Comparison of ENCODE assay signal across 31 mouse cellular contexts in genomic region chr10:43308105-43308810, GRCm38 (mm10).
DNase-seq lines count a peak whose midpoint lies in the region; ATAC-seq and TF ChIP-seq lines count a peak whose summit lies in the region.
"Had no signal": no experiment of that assay in that cellular context is flagged by ENCODE, and none has a peak within 500 bp of the region (broad histone marks: within the 10 kb centered on the region; RNA-seq: fewer than 3 reads in every experiment).

No protein-coding gene starts in this region.

- H3K36me3 ChIP-seq in heart, embryonic 11.5 days (ENCODE audit: control insufficient read depth, insufficient read depth, low read length), result no peaks in the 10 kb centered on the region
- H3K36me3 ChIP-seq in intestine, embryonic 14.5 days (ENCODE audit: control insufficient read depth, insufficient read depth, low read length), result no peaks in the 10 kb centered on the region
- H3K36me3 ChIP-seq in intestine, embryonic 15.5 days, result no peaks in the 10 kb centered on the region
- H3K36me3 ChIP-seq in neural tube, embryonic 13.5 days, result no peaks in the 10 kb centered on the region
- H3K36me3 ChIP-seq in stomach, postnatal 0 days (ENCODE audit: control insufficient read depth, insufficient read depth, low read length), result no peaks in the 10 kb centered on the region
- H3K36me3 ChIP-seq: heart, embryonic 13.5 days; hindbrain, embryonic 15.5 days had no signal

- no peak for ATAC-seq in heart, embryonic 11.5 days (replicated peaks; ENCODE audit: insufficient number of reproducible peaks, low FRiP score, low TSS enrichment)
- no peak for ATAC-seq in intestine, embryonic 14.5 days (replicated peaks; ENCODE audit: low FRiP score, low TSS enrichment, low read depth)
- no peak for ATAC-seq in intestine, embryonic 15.5 days
- 0 out of 2 replicates have a peak, but pooled peaks have one; percentile 30 for ATAC-seq in neural tube, embryonic 13.5 days (ENCODE audit: low read depth)
- peak; percentile 70; the same call in 1 of the 2 replicates for ATAC-seq in stomach, postnatal 0 days (ENCODE audit: low FRiP score, low TSS enrichment)
- ATAC-seq: forebrain, embryonic 13.5 days; forebrain, postnatal 0 days; intestine, embryonic 16.5 days; Patski had no signal

- TF ChIP-seq CTCF in stomach, postnatal 0 days (IDR thresholded peaks at IDR 0.05; ENCODE audit: low read depth), result no peak

- no peak overlapping the region for H3K27ac ChIP-seq in heart, embryonic 11.5 days (ENCODE audit: low read depth, low read length)
- H3K27ac ChIP-seq in intestine, embryonic 14.5 days (ENCODE audit: low read depth), result no peak overlapping the region
- no peak overlapping the region for H3K27ac ChIP-seq in intestine, embryonic 15.5 days
- no peak overlapping the region for H3K27ac ChIP-seq in neural tube, embryonic 13.5 days (replicated peaks)
- H3K27ac ChIP-seq in stomach, postnatal 0 days (replicated peaks), result no peak overlapping the region
- H3K27ac ChIP-seq: embryonic facial prominence, embryonic 10.5 days; embryonic facial prominence, embryonic 13.5 days; forebrain, embryonic 13.5 days; gastrocnemius, adult 2 months; heart, embryonic 13.5 days; hindbrain, embryonic 15.5 days had no signal

- H3K27me3 ChIP-seq in heart, embryonic 11.5 days (ENCODE audit: control insufficient read depth, insufficient read depth, low read length), result no peaks in the 10 kb centered on the region
- H3K27me3 ChIP-seq in intestine, embryonic 14.5 days (replicated peaks; ENCODE audit: control insufficient read depth, insufficient read depth, low read length), result no peaks in the 10 kb centered on the region
- no peaks in the 10 kb centered on the region for H3K27me3 ChIP-seq in intestine, embryonic 15.5 days (replicated peaks)
- H3K27me3 ChIP-seq in neural tube, embryonic 13.5 days, result no peaks in the 10 kb centered on the region
- H3K27me3 ChIP-seq in stomach, postnatal 0 days (ENCODE audit: control insufficient read depth, insufficient read depth, low read length), result no peaks in the 10 kb centered on the region
- H3K27me3 ChIP-seq: CH12.LX; embryonic facial prominence, embryonic 13.5 days; forebrain, embryonic 13.5 days; heart, embryonic 13.5 days; hindbrain, embryonic 15.5 days; Patski had no signal

- H3K9ac ChIP-seq in heart, embryonic 11.5 days (ENCODE audit: low read depth, low read length), result no peak overlapping the region
- no peak overlapping the region for H3K9ac ChIP-seq in intestine, embryonic 14.5 days (ENCODE audit: low read length)
- no peak overlapping the region for H3K9ac ChIP-seq in intestine, embryonic 15.5 days
- no peak overlapping the region for H3K9ac ChIP-seq in neural tube, embryonic 13.5 days
- no peak overlapping the region for H3K9ac ChIP-seq in stomach, postnatal 0 days (ENCODE audit: low read length)
- H3K9ac ChIP-seq: embryonic facial prominence, embryonic 13.5 days; forebrain, embryonic 13.5 days; forebrain, postnatal 0 days; heart, embryonic 13.5 days; hindbrain, embryonic 15.5 days had no signal

- no peaks in the 10 kb centered on the region; the same call in 1 of the 2 replicates for H3K9me3 ChIP-seq in heart, embryonic 11.5 days (replicated peaks; ENCODE audit: control insufficient read depth, low read length)
- no peaks in the 10 kb centered on the region for H3K9me3 ChIP-seq in intestine, embryonic 14.5 days (ENCODE audit: control insufficient read depth, low read length)
- H3K9me3 ChIP-seq in intestine, embryonic 15.5 days, result no peaks in the 10 kb centered on the region
- H3K9me3 ChIP-seq in neural tube, embryonic 13.5 days, result no peaks in the 10 kb centered on the region; the same call in 1 of the 2 replicates
- H3K9me3 ChIP-seq in stomach, postnatal 0 days (ENCODE audit: control insufficient read depth, low read length), result no peaks in the 10 kb centered on the region
- H3K9me3 ChIP-seq: embryonic facial prominence, embryonic 10.5 days; embryonic facial prominence, embryonic 13.5 days; forebrain, embryonic 13.5 days; G1E; heart, embryonic 13.5 days; hindbrain, embryonic 15.5 days had no signal

- H3K4me3 ChIP-seq in heart, embryonic 11.5 days (ENCODE audit: low read depth, low read length), result no peak overlapping the region
- no peak overlapping the region for H3K4me3 ChIP-seq in intestine, embryonic 14.5 days (ENCODE audit: low read depth, low read length)
- H3K4me3 ChIP-seq in intestine, embryonic 15.5 days (replicated peaks), result no peak overlapping the region
- no peak overlapping the region for H3K4me3 ChIP-seq in neural tube, embryonic 13.5 days
- H3K4me3 ChIP-seq in stomach, postnatal 0 days (ENCODE audit: low read depth, low read length), result no peak overlapping the region
- H3K4me3 ChIP-seq: embryonic facial prominence, embryonic 10.5 days; embryonic facial prominence, embryonic 13.5 days; erythroblast, embryonic 14.5 days; forebrain, embryonic 13.5 days; gastrocnemius, adult 2 months; heart, embryonic 13.5 days; hindbrain, embryonic 15.5 days had no signal

- 81% methylated on average over 5 of the region's 5 CpGs for WGBS in heart, embryonic 11.5 days (ENCODE audit: insufficient replicate concordance)
- WGBS in intestine, embryonic 14.5 days, result 67% methylated on average over 5 of the region's 5 CpGs
- WGBS in intestine, embryonic 15.5 days, result 56% methylated on average over 5 of the region's 5 CpGs
- WGBS in neural tube, embryonic 13.5 days, result 53% methylated on average over 5 of the region's 5 CpGs
- WGBS in stomach, postnatal 0 days, result 42% methylated on average over 5 of the region's 5 CpGs

- no peak overlapping the region for H3K4me2 ChIP-seq in heart, embryonic 11.5 days
- no peak overlapping the region for H3K4me2 ChIP-seq in intestine, embryonic 14.5 days (ENCODE audit: low read length)
- H3K4me2 ChIP-seq in intestine, embryonic 15.5 days (replicated peaks), result no peak overlapping the region
- no peak overlapping the region for H3K4me2 ChIP-seq in neural tube, embryonic 13.5 days
- H3K4me2 ChIP-seq in stomach, postnatal 0 days (replicated peaks; ENCODE audit: low read depth), result no peak overlapping the region
- H3K4me2 ChIP-seq: embryonic facial prominence, embryonic 13.5 days; forebrain, embryonic 13.5 days; heart, embryonic 13.5 days; hindbrain, embryonic 15.5 days had no signal

- H3K4me1 ChIP-seq in heart, embryonic 11.5 days (ENCODE audit: control insufficient read depth, insufficient read depth, low read length), result peaks cover 3% of the 10 kb centered on the region; the same call in 1 of the 2 replicates
- no peaks in the 10 kb centered on the region for H3K4me1 ChIP-seq in intestine, embryonic 14.5 days (replicated peaks; ENCODE audit: control insufficient read depth, insufficient read depth, low read length)
- H3K4me1 ChIP-seq in intestine, embryonic 15.5 days (replicated peaks), result peaks cover 10% of the 10 kb centered on the region; the same call in 1 of the 2 replicates
- H3K4me1 ChIP-seq in neural tube, embryonic 13.5 days (replicated peaks), result peaks cover 42% of the 10 kb centered on the region
- H3K4me1 ChIP-seq in stomach, postnatal 0 days (replicated peaks; ENCODE audit: control insufficient read depth, insufficient read depth), result peaks cover 7% of the 10 kb centered on the region; the same call in 1 of the 2 replicates
- H3K4me1 ChIP-seq: embryonic facial prominence, embryonic 10.5 days; embryonic facial prominence, embryonic 13.5 days had no signal

- no peak for TF ChIP-seq EP300 in stomach, postnatal 0 days (optimal IDR thresholded peaks at IDR 0.05)

- DNase-seq in heart, adult 11 months, result peak; percentile 22
- DNase-seq in intestine, embryonic 14.5 days (ENCODE audit: low spot score), result peak; percentile 15
- DNase-seq in neural tube, embryonic 10.5 days (ENCODE audit: extremely low spot score, low spot score), result no peak
- DNase-seq in stomach, postnatal 0 days (ENCODE audit: low spot score), result peak; percentile 41
- DNase-seq in thymus, postnatal 14 days, result no peak
- DNase-seq: adrenal gland, postnatal 14 days; B cell, adult 2 months; cerebellum, adult 11-12 months; cerebellum, adult 8-10 months; cerebellum, postnatal 10 days; cerebellum, postnatal 36 days; embryo, embryonic 11 days; forebrain, postnatal 0 days; gastrocnemius, adult 2 months; gastrocnemius, postnatal 14 days; heart, adult 18-20 months; heart, postnatal 14 days; heart, postnatal 4 days had no signal

Comparison
In these comparisons a context has a peak if more than half of its experiments do, and no peak if none do; other contexts are left out.
1. DNase-seq: peak in heart, adult 11 months (single experiment), intestine, embryonic 14.5 days (single experiment) and stomach, postnatal 0 days (single experiment); none in neural tube, embryonic 10.5 days (single experiment) and thymus, postnatal 14 days (single experiment).
2. ATAC-seq: peak in neural tube, embryonic 13.5 days (single experiment) and stomach, postnatal 0 days (single experiment); none in heart, embryonic 11.5 days (single experiment), intestine, embryonic 14.5 days (single experiment) and intestine, embryonic 15.5 days (single experiment).